Mouse (Mus musculus): ENCODE data around the gene Slc15a2. TPM values are rescaled to one million over a fixed set of nuclear protein-coding genes. Genes with fewer than 3 reads are reported as not detected.

The Slc15a2 gene
- polyA plus RNA-seq, 1 experiment: 7.1 TPM

DNA sequence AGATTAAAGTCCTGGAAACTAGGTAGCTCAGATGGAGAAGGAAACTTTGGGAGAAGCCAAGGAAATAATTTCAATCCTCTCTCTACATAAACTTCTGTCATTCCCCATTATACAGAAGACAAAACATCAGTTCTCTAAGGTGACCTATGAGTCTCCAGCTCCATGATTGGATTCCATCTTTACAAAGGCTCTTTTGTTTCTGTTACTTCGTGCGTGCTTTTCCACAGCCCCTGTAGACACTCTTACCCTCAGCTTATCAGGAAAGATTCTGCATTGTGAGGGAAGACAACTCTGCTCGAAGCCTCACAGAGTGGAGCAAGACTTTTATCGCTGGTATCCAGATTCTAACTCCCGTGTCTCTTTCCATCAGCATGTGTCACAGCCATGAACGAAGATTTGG is 35.3 kb upstream of the Slc15a2 start:
- no peak for DNase-seq
- Histone ChIP-seq H3K27ac (ENCODE audit: control insufficient read depth, insufficient read depth, low read length) (no peak overlapping the region), H3K4me3 (ENCODE audit: control insufficient read depth, insufficient read depth, low read length) (no peak overlapping the region), H3K4me1 (replicated peaks; ENCODE audit: control insufficient read depth, insufficient read depth, low read length) (no peaks in the 10 kb centered on the region), H3K36me3 (ENCODE audit: control insufficient read depth, insufficient read depth, low read length) (no peaks in the 10 kb centered on the region), H3K27me3 (ENCODE audit: control insufficient read depth, insufficient read depth, low read length) (no peaks in the 10 kb centered on the region)
- TF ChIP-seq POLR2A (IDR thresholded peaks at IDR 0.05; ENCODE audit: control insufficient read depth, extremely low read depth, insufficient read depth, low read length, poor library complexity) (no peak), CTCF (IDR thresholded peaks at IDR 0.05; ENCODE audit: borderline replicate concordance, control insufficient read depth, extremely low read depth, insufficient read depth, low read length, poor library complexity) (no peak)
- 94% methylated on average over 6 of the region's 6 CpGs for WGBS

GRCm38 (mm10) chr16:36817321-36817926 is 32.7 kb upstream of the Slc15a2 start:
- WGBS: 25% methylated on average over 7 of the region's 7 CpGs
- H3K27me3 ChIP-seq (ENCODE audit: control insufficient read depth, insufficient read depth, low read length): no peaks in the 10 kb centered on the region
- H3K4me1 ChIP-seq (replicated peaks; ENCODE audit: control insufficient read depth, insufficient read depth, low read length): no peaks in the 10 kb centered on the region
- no peak overlapping the region for H3K4me3 ChIP-seq (ENCODE audit: control insufficient read depth, insufficient read depth, low read length)
- no peaks in the 10 kb centered on the region for H3K36me3 ChIP-seq (ENCODE audit: control insufficient read depth, insufficient read depth, low read length)
- no peak overlapping the region for H3K27ac ChIP-seq (ENCODE audit: control insufficient read depth, insufficient read depth, low read length)
- no peak for TF ChIP-seq POLR2A (IDR thresholded peaks at IDR 0.05; ENCODE audit: control insufficient read depth, extremely low read depth, insufficient read depth, low read length, poor library complexity)
- no peak for TF ChIP-seq CTCF (IDR thresholded peaks at IDR 0.05; ENCODE audit: borderline replicate concordance, control insufficient read depth, extremely low read depth, insufficient read depth, low read length, poor library complexity)
- peak; percentile 47 for DNase-seq

DNA sequence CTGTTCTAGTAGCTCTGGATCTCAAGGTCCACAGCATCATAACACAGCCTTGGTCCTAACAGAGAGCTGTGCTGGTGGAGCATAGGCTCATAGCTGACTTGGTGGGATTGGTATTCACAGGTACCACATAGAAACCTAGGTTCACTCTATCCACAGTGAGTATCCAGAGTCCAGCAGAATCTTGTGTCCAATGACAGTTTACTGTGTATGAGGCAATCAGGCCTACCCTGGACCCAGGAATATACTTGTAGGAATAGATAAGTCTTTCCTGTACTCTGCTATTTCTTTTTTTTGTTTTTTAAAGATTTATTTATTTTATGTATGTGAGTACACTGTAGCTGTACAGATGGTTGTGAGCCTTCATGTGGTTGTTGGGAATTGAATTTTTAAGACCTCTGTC is 32.2 kb upstream of the Slc15a2 start:
- Histone ChIP-seq H3K27ac (ENCODE audit: control insufficient read depth, insufficient read depth, low read length) (no peak overlapping the region), H3K4me3 (ENCODE audit: control insufficient read depth, insufficient read depth, low read length) (no peak overlapping the region), H3K27me3 (ENCODE audit: control insufficient read depth, insufficient read depth, low read length) (no peaks in the 10 kb centered on the region), H3K36me3 (ENCODE audit: control insufficient read depth, insufficient read depth, low read length) (no peaks in the 10 kb centered on the region), H3K4me1 (replicated peaks; ENCODE audit: control insufficient read depth, insufficient read depth, low read length) (no peaks in the 10 kb centered on the region)
- DNase-seq: no peak
- TF ChIP-seq CTCF (IDR thresholded peaks at IDR 0.05; ENCODE audit: borderline replicate concordance, control insufficient read depth, extremely low read depth, insufficient read depth, low read length, poor library complexity): no peak
- TF ChIP-seq POLR2A (IDR thresholded peaks at IDR 0.05; ENCODE audit: control insufficient read depth, extremely low read depth, insufficient read depth, low read length, poor library complexity): no peak

GRCm38 (mm10) chr16:36813680-36814079 is 28.9 kb upstream of the Slc15a2 start:
- Histone ChIP-seq H3K36me3 (ENCODE audit: control insufficient read depth, insufficient read depth, low read length) (no peaks in the 10 kb centered on the region), H3K4me1 (replicated peaks; ENCODE audit: control insufficient read depth, insufficient read depth, low read length) (no peaks in the 10 kb centered on the region), H3K4me3 (ENCODE audit: control insufficient read depth, insufficient read depth, low read length) (no peak overlapping the region), H3K27ac (ENCODE audit: control insufficient read depth, insufficient read depth, low read length) (no peak overlapping the region), H3K27me3 (ENCODE audit: control insufficient read depth, insufficient read depth, low read length) (no peaks in the 10 kb centered on the region)
- WGBS: 84% methylated on average over 3 of the region's 3 CpGs
- TF ChIP-seq CTCF (IDR thresholded peaks at IDR 0.05; ENCODE audit: borderline replicate concordance, control insufficient read depth, extremely low read depth, insufficient read depth, low read length, poor library complexity) (no peak), POLR2A (IDR thresholded peaks at IDR 0.05; ENCODE audit: control insufficient read depth, extremely low read depth, insufficient read depth, low read length, poor library complexity) (no peak)
- no peak for DNase-seq

- Histone ChIP-seq H3K27ac (ENCODE audit: control insufficient read depth, insufficient read depth, low read length) (no peak overlapping the region), H3K4me1 (replicated peaks; ENCODE audit: control insufficient read depth, insufficient read depth, low read length) (no peaks in the 10 kb centered on the region), H3K4me3 (ENCODE audit: control insufficient read depth, insufficient read depth, low read length) (no peak overlapping the region), H3K27me3 (ENCODE audit: control insufficient read depth, insufficient read depth, low read length) (no peaks in the 10 kb centered on the region), H3K36me3 (ENCODE audit: control insufficient read depth, insufficient read depth, low read length) (no peaks in the 10 kb centered on the region)
- no peak for TF ChIP-seq CTCF (IDR thresholded peaks at IDR 0.05; ENCODE audit: borderline replicate concordance, control insufficient read depth, extremely low read depth, insufficient read depth, low read length, poor library complexity)
- no peak for TF ChIP-seq POLR2A (IDR thresholded peaks at IDR 0.05; ENCODE audit: control insufficient read depth, extremely low read depth, insufficient read depth, low read length, poor library complexity)
- no peak for DNase-seq
- WGBS: 99% methylated on average over 3 of the region's 3 CpGs
These were observed 23.9 kb upstream of the Slc15a2 start for GRCm38 (mm10) chr16:36808616-36809015.

- Histone ChIP-seq H3K4me1 (replicated peaks; ENCODE audit: control insufficient read depth, insufficient read depth, low read length) (no peaks in the 10 kb centered on the region), H3K36me3 (ENCODE audit: control insufficient read depth, insufficient read depth, low read length) (no peaks in the 10 kb centered on the region), H3K27me3 (ENCODE audit: control insufficient read depth, insufficient read depth, low read length) (no peaks in the 10 kb centered on the region), H3K27ac (ENCODE audit: control insufficient read depth, insufficient read depth, low read length) (no peak overlapping the region), H3K4me3 (ENCODE audit: control insufficient read depth, insufficient read depth, low read length) (no peak overlapping the region)
- 95% methylated on average over 3 of the region's 3 CpGs for WGBS
- no peak for DNase-seq
- TF ChIP-seq CTCF (IDR thresholded peaks at IDR 0.05; ENCODE audit: borderline replicate concordance, control insufficient read depth, extremely low read depth, insufficient read depth, low read length, poor library complexity) (no peak), POLR2A (IDR thresholded peaks at IDR 0.05; ENCODE audit: control insufficient read depth, extremely low read depth, insufficient read depth, low read length, poor library complexity) (no peak)
These were observed 17.6 kb upstream of the Slc15a2 start for GRCm38 (mm10) chr16:36802361-36802760.

DNA sequence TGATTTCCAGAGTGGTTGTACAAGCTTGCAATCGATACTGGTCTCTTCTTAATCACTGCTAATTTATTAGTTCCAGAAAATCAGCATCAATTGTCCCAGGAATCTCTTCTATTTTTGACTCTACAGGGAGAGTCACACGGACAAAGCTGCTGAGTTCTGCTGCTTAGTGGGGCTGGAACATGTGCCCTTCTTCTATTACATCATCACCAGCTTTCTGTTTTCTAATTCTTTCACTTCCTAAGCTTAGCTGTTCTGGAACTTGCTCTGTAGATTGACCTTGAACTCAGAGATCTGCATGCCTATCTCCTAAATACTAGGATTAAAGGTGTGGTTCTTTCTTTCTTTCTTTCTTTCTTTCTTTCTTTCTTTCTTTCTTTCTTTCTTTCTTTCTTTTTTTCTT is 13.6 kb upstream of the Slc15a2 start:
- H3K27me3 ChIP-seq (ENCODE audit: control insufficient read depth, insufficient read depth, low read length): no peaks in the 10 kb centered on the region
- TF ChIP-seq CTCF (IDR thresholded peaks at IDR 0.05; ENCODE audit: borderline replicate concordance, control insufficient read depth, extremely low read depth, insufficient read depth, low read length, poor library complexity): no peak
- TF ChIP-seq POLR2A (IDR thresholded peaks at IDR 0.05; ENCODE audit: control insufficient read depth, extremely low read depth, insufficient read depth, low read length, poor library complexity): no peak
- no peaks in the 10 kb centered on the region for H3K36me3 ChIP-seq (ENCODE audit: control insufficient read depth, insufficient read depth, low read length)
- no peak overlapping the region for H3K27ac ChIP-seq (ENCODE audit: control insufficient read depth, insufficient read depth, low read length)
- no peak for DNase-seq
- whole genome bisulfite sequencing: 89% methylated on average over 2 of the region's 2 CpGs
- no peak overlapping the region for H3K4me3 ChIP-seq (ENCODE audit: control insufficient read depth, insufficient read depth, low read length)
- H3K4me1 ChIP-seq (replicated peaks; ENCODE audit: control insufficient read depth, insufficient read depth, low read length): no peaks in the 10 kb centered on the region

All from thymus, adult 2 months (tissue).